Mouse (Mus musculus) heart, embryonic 16.5 days (tissue): ENCODE data around the gene Vmn1r23. TPM values are rescaled to one million over a fixed set of nuclear protein-coding genes. Genes with fewer than 3 reads are reported as not detected.
"Not testable (repeated sequence)": the region's sequence is repeated elsewhere in the genome, so short reads cannot be mapped to it uniquely, and the experiment has no call there.

ENCODE experiments used
- ATAC-seq: fragments of 200-750 bp; cut with Nextera tagmentation; replicated peaks from 2 replicates; pipeline ENCODE4 v1.8.0; 2017; ENCODE audit warnings: moderate number of reproducible peaks; ENCODE audit not compliant: insufficient read depth, low FRiP score; ENCODE audit errors: extremely low read depth
- H3K27ac ChIP-seq: fragments of 300-500 bp; sonication (generic); 2 replicates; pipeline ENCODE4 v1.5.1; 2014; ENCODE audit warnings: mild to moderate bottlenecking, low read length, control low read depth, moderate library complexity
- H3K27me3 ChIP-seq: fragments of 300-500 bp; sonication (generic); 2 replicates; pipeline ENCODE4 v1.6.1; 2014; ENCODE audit warnings: low read length, mixed read lengths; ENCODE audit not compliant: control insufficient read depth, insufficient read depth
- H3K36me3 ChIP-seq: fragments of 300-500 bp; sonication (generic); 2 replicates; pipeline ENCODE4 v1.6.1; 2014; ENCODE audit not compliant: control insufficient read depth, insufficient read depth
- H3K4me1 ChIP-seq: fragments of 300-500 bp; sonication (generic); 2 replicates; pipeline ENCODE4 v1.6.1; 2014; ENCODE audit warnings: low read length, mixed read lengths; ENCODE audit not compliant: control insufficient read depth, insufficient read depth
- H3K4me2 ChIP-seq: fragments of 300-500 bp; sonication (generic); 2 replicates; pipeline ENCODE4 v1.6.1; 2014; ENCODE audit warnings: low read depth, mild to moderate bottlenecking, control low read depth, low read length
- H3K4me3 ChIP-seq: fragments of 300-500 bp; sonication (generic); 2 replicates; pipeline ENCODE4 v1.5.1; 2014; ENCODE audit warnings: mild to moderate bottlenecking, control low read depth, low read length
- H3K9ac ChIP-seq: fragments of 300-500 bp; sonication (generic); 2 replicates; pipeline ENCODE4 v1.6.1; 2014; ENCODE audit warnings: low read length, control low read depth
- H3K9me3 ChIP-seq: fragments of 300-500 bp; sonication (generic); replicated peaks from 2 replicates; pipeline ENCODE4 v1.6.1; 2016; ENCODE audit warnings: low read length; ENCODE audit not compliant: control insufficient read depth
- WGBS: fragments of 180-500 bp; shearing (Covaris S2); extraction: QIAGEN DNeasy Blood & Tissue Kit; methylation state at CpG from one replicate; pipeline ENCODE4 v1.1.7; 2014; 5-methylcytosine and 5-hydroxymethylcytosine counted together
- polyA plus RNA-seq: library from polyadenylated mRNA; unstranded; fragments of >200 nt; fragmentation: Nextera tagmentation; extraction: Ambion mirVana; gene quantifications from 2 replicates; pipeline ENCODE4 v1.2.1, GENCODE M21; 2015

The Vmn1r23 gene
- not detected in 2 replicates for polyA plus RNA-seq

DNA sequence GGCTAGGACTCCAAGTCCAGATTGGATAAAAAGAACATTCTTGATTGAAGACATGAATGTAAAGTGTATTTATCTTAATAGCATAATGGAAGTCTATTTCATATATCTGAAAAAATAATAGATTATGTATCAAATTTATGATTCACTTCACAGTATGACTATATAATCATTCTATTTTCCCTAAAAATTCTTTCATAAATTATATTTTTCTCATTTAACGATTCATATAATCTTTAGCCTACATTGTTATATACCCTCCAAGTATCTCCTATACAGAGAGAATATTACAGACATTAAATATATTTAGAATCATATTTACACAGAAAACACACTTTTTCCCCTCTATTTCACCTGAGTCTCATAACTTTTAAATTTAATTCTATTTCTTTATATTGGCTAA is at the start of gene Vmn1r23:
Vmn1r23 (minus strand) TSS at position 101 of the 400 bp plus-strand sequence.
- H3K36me3 ChIP-seq: no peaks in the 10 kb centered on the region
- no peak within 1 kb of the TSS for H3K9ac ChIP-seq
- H3K4me1 ChIP-seq: no peaks in the 10 kb centered on the region
- H3K27ac ChIP-seq: no peak within 1 kb of the TSS
- H3K4me3 ChIP-seq: no peak within 1 kb of the TSS
- no peak for ATAC-seq
- H3K27me3 ChIP-seq: no peaks in the 10 kb centered on the region
- WGBS: 77% methylated on average over 1 of the region's 1 CpGs
- no peaks in the 10 kb centered on the region for H3K9me3 ChIP-seq
- H3K4me2 ChIP-seq: no peak within 1 kb of the TSS

- H3K36me3 ChIP-seq, H3K9ac ChIP-seq, H3K4me2 ChIP-seq, H3K4me3 ChIP-seq, H3K27me3 ChIP-seq, ATAC-seq, H3K27ac ChIP-seq, H3K4me1 ChIP-seq, H3K9me3 ChIP-seq: not testable (repeated sequence)
- WGBS: 73% methylated on average over 1 of the region's 1 CpGs
These were observed 34.8 kb upstream of the Vmn1r23 start, which contains the start of gene Vmn1r24 for GRCm38 (mm10) chr6:57961403-57961802. Gene Vmn1r24 (minus strand): TSS chr6:57961503.

GRCm38 (mm10) chr6:57907928-57908327 is 18.7 kb downstream of the Vmn1r23 start, which contains the start of gene Vmn1r22:
Gene Vmn1r22 (minus strand): TSS chr6:57908028.
- Histone ChIP-seq H3K27me3 (no peaks in the 10 kb centered on the region), H3K4me3 (no peak within 1 kb of the TSS), H3K9me3 (no peaks in the 10 kb centered on the region), H3K36me3 (no peaks in the 10 kb centered on the region), H3K4me1 (no peaks in the 10 kb centered on the region), H3K27ac (no peak within 1 kb of the TSS), H3K9ac (no peak within 1 kb of the TSS), H3K4me2 (no peak within 1 kb of the TSS)
- WGBS: 72% methylated on average over 1 of the region's 1 CpGs
- ATAC-seq: no peak

Other genes with a start within 250 kb of the Vmn1r23 start
- 27.8 and 29.1 TPM in 2 replicates for gene Pyurf, start 234.8 kb downstream of the Vmn1r23 start, polyA plus RNA-seq
- 18.7 and 18.9 TPM in 2 replicates for gene Lancl2, start 224.3 kb downstream of the Vmn1r23 start, polyA plus RNA-seq
- gene Vopp1, start 101.7 kb downstream of the Vmn1r23 start, polyA plus RNA-seq: 28.2 and 29.7 TPM in 2 replicates
- not detected in 2 replicates for gene Vmn1r21, start 76.5 kb downstream of the Vmn1r23 start, polyA plus RNA-seq
- gene Vmn1r22, start 18.8 kb downstream of the Vmn1r23 start, polyA plus RNA-seq: not detected in 2 replicates
- gene Vmn1r24, start 34.7 kb upstream of the Vmn1r23 start, polyA plus RNA-seq: not detected in 2 replicates
- gene Vmn1r25, start 54.0 kb upstream of the Vmn1r23 start, polyA plus RNA-seq: not detected in 2 replicates
- gene Vmn1r26, start 88.3 kb upstream of the Vmn1r23 start, polyA plus RNA-seq: not detected in 2 replicates